Mouse (Mus musculus) heart, postnatal 0 days (tissue): Measurements from ENCODE around the gene Klf16. TPM values are rescaled to one million over a fixed set of nuclear protein-coding genes. Genes with fewer than 3 reads are reported as not detected.

ENCODE experiments used
- ATAC-seq: fragments of 200-750 bp; cut with Nextera tagmentation; 2 replicates; pipeline ENCODE4 v1.8.0; 2017; ENCODE audit warnings: low read depth, moderate number of reproducible peaks, moderate library complexity; ENCODE audit not compliant: insufficient read depth
- DNase-seq: peaks from one replicate; pipeline ENCODE4 v3.0.0-alpha.2; 2016; ENCODE audit warnings: low spot score
- H3K27ac ChIP-seq: fragments of 300-500 bp; sonication (generic); 2 replicates; pipeline ENCODE4 v1.5.1; 2014; ENCODE audit warnings: low read depth, mild to moderate bottlenecking
- H3K27me3 ChIP-seq: fragments of 300-500 bp; sonication (generic); 2 replicates; pipeline ENCODE4 v1.6.1; 2014; ENCODE audit warnings: low read length, mixed read lengths; ENCODE audit not compliant: control insufficient read depth, insufficient read depth
- H3K36me3 ChIP-seq: fragments of 300-500 bp; sonication (generic); replicated peaks from 2 replicates; pipeline ENCODE4 v1.6.1; 2014; ENCODE audit warnings: low read length, mixed read lengths; ENCODE audit not compliant: control insufficient read depth, insufficient read depth
- H3K4me1 ChIP-seq: fragments of 300-500 bp; sonication (generic); 2 replicates; pipeline ENCODE4 v1.6.1; 2014; ENCODE audit warnings: antibody characterized with exemption; ENCODE audit not compliant: control insufficient read depth, insufficient read depth
- H3K4me2 ChIP-seq: fragments of 300-500 bp; sonication (generic); 2 replicates; pipeline ENCODE4 v1.6.1; 2014; ENCODE audit warnings: low read depth, mild to moderate bottlenecking, low read length, moderate library complexity
- H3K4me3 ChIP-seq: fragments of 300-500 bp; sonication (generic); 2 replicates; pipeline ENCODE4 v1.5.1; 2014; ENCODE audit warnings: low read depth, low read length
- H3K9ac ChIP-seq: fragments of 300-500 bp; sonication (generic); replicated peaks from 2 replicates; pipeline ENCODE4 v1.6.1; 2014; ENCODE audit warnings: low read depth, low read length, mixed read lengths
- H3K9me3 ChIP-seq: fragments of 300-500 bp; sonication (generic); replicated peaks from 2 replicates; pipeline ENCODE4 v1.6.1; 2016; ENCODE audit warnings: low read length; ENCODE audit not compliant: control insufficient read depth
- CTCF ChIP-seq: IDR thresholded peaks from 2 replicates; pipeline ENCODE4 v1.5.1; 2016; ENCODE audit warnings: antibody characterized with exemption, control low read depth, low read depth
- EP300 ChIP-seq: IDR thresholded peaks from 2 replicates; pipeline ENCODE4 v1.6.1; 2016; ENCODE audit warnings: antibody characterized with exemption, low read depth
- WGBS: fragments of 180-500 bp; shearing (Covaris S2); extraction: QIAGEN DNeasy Blood & Tissue Kit; methylation state at CpG from one replicate; pipeline ENCODE4 v1.1.7; 2014; 5-methylcytosine and 5-hydroxymethylcytosine counted together
- polyA plus RNA-seq: library from polyadenylated mRNA; unstranded; fragments of >200 nt; fragmentation: Nextera tagmentation; extraction: Ambion mirVana; gene quantifications from 2 replicates; pipeline ENCODE4 v1.2.1, GENCODE M21; 2015
- total RNA-seq: library from RNA; depleted of rRNA; stranded (reverse); fragments of >200 nt; gene quantifications from 2 replicates; pipeline ENCODE4 v1.2.3, GENCODE M21; 2014; ENCODE audit warnings: low replicate concordance

Klf16 gene
- total and polyA plus RNA-seq, 2 experiments from 2014 or later, result 3.5 to 9.3 TPM

DNA sequence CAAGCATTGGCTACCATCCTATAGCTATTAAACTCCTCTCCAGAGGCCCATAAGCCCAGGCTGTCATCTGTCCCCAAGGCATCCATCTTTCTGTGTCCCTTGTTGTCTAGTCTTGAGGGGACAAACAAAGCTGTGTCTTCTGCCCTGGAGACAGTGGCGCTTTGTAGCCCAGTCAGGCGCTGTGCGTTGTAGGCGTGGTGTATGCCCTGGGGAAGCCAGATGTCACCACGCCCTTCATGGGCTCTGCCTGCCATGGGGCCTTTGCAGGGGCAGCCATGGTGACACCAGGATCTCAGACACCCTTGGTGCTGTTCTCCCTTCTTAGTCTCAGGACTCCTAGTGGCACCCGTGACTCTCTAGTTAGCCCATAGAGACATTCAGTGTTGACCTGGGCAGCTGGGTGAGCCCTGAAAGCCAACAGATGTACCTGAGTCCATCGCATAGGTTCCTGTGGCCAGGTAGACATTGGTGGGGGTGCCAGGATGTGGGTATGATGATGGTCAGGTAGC lies 26.9 kb upstream of the Klf16 start:
- peaks cover 10% of the 10 kb centered on the region for H3K4me1 ChIP-seq
- H3K4me2 ChIP-seq, result peak overlapping the region; percentile 81
- no peak overlapping the region for H3K9ac ChIP-seq
- peaks cover 29% of the 10 kb centered on the region for H3K36me3 ChIP-seq
- no peak for TF ChIP-seq EP300
- TF ChIP-seq CTCF, result no peak
- no peaks in the 10 kb centered on the region for H3K9me3 ChIP-seq
- DNase-seq, result no peak
- no peaks in the 10 kb centered on the region for H3K27me3 ChIP-seq
- WGBS, result 82% methylated on average over 7 of the region's 7 CpGs
- no peak overlapping the region for H3K4me3 ChIP-seq
- H3K27ac ChIP-seq, result peak overlapping the region; percentile 83; the same call in 1 of the 2 replicates
- ATAC-seq, result no peak

DNA sequence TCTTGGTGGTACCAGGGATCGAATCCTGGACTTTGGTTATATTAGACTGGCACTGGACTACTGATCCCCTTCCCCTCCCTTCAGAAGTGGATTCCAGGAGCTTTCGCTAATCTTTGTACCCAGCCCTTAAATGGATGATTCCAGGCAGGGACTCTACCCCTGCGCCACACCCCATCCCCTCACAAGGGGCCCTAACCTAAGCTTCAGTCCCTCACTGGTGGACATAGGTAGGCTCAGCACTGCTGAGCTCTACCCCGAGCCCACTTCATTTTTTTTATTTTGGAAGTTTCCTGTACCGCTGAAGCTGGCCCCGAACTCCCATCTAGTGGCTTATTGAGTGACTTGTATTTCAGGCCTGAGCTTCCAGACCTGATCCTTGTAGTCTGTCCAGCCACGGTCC lies 26.2 kb upstream of the Klf16 start:
- H3K9me3 ChIP-seq, result no peaks in the 10 kb centered on the region
- WGBS, result 24% methylated on average over 7 of the region's 7 CpGs
- peaks cover 22% of the 10 kb centered on the region for H3K36me3 ChIP-seq
- H3K27me3 ChIP-seq, result no peaks in the 10 kb centered on the region
- peak overlapping the region; percentile 81 for H3K4me2 ChIP-seq
- no peak for TF ChIP-seq CTCF
- TF ChIP-seq EP300, result no peak
- H3K4me3 ChIP-seq, result peak overlapping the region; percentile 81
- DNase-seq (no peak), ATAC-seq (no peak)
- peak overlapping the region; percentile 83 for H3K27ac ChIP-seq
- peaks cover 10% of the 10 kb centered on the region for H3K4me1 ChIP-seq
- H3K9ac ChIP-seq, result peak overlapping the region; percentile 51

DNA sequence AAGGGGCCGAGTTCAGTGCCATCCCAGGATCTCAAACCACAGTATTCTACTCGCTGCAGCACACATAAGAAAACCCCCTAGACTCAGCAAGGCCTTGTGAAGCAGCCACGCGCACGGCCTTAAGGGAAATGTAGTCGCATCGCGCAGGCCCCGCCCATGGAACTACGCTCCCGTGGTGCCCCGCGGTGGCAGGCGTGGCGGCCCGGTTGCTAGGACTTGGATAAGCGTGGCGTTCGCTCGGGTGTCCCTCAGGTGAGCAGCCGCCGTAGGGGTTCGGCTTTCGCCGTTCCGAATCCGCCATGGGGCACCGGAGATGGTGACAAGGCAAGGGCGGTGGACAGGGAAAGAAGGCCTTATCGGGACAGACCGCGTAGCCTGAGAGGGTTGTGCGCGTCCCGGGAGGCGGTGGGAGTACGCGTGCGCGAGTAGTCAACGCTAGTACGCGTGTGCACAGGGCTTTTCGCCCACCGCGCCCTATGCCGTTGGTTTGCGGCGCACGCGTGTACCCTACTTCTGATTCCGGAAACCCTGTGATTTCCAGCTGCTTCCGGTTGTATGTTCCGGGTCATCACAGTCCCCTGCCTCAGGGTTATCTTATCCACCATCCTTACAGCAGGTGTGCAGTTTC lies 25.7 kb upstream of the Klf16 start, which contains the start of the genes Scamp4 and Adat3:
Scamp4 (plus strand) TSS at position 175 of the 628 bp plus-strand sequence.
Adat3 (plus strand) TSS at position 183 of the 628 bp plus-strand sequence.
- no peak for TF ChIP-seq CTCF
- TF ChIP-seq EP300, result peak; percentile 77
- under 1% methylated on average over 54 of the region's 54 CpGs for WGBS
- Histone ChIP-seq H3K4me1 (peaks cover 10% of the 10 kb centered on the region), H3K4me3 (peak within 1 kb of the TSS; percentile 81), H3K4me2 (peak within 1 kb of the TSS; percentile 81), H3K36me3 (peaks cover 16% of the 10 kb centered on the region), H3K27me3 (no peaks in the 10 kb centered on the region), H3K9me3 (no peaks in the 10 kb centered on the region), H3K27ac (peak within 1 kb of the TSS; percentile 83), H3K9ac (peak within 1 kb of the TSS; percentile 51)
- peak; percentile 93 for DNase-seq
- peak; percentile 96 for ATAC-seq

DNA sequence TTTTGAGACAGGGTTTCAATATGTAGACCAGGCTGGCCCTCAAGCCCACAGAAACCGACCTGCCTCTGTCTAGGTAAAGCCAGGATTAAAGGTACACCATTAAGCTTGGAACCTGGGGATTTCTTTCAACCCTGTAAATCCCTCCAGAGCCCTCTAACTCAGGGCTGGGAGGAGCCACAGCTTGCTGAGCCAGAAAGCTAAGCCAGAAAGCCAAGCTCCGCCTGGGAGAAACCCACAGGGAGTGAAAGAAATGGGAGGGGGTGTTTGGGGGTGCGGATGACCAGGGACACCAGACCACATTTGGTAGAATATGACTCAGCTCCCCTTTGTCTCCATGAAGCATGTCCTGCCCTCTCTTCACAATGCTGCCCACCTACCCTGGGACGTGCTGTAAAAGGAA lies 19.2 kb upstream of the Klf16 start:
- no peak for TF ChIP-seq CTCF
- no peak for TF ChIP-seq EP300
- H3K4me1 ChIP-seq, result no peaks in the 10 kb centered on the region
- H3K4me3 ChIP-seq, result no peak overlapping the region
- H3K4me2 ChIP-seq, result no peak overlapping the region
- ATAC-seq, result no peak
- no peak overlapping the region for H3K9ac ChIP-seq
- H3K9me3 ChIP-seq, result no peaks in the 10 kb centered on the region
- no peaks in the 10 kb centered on the region for H3K36me3 ChIP-seq
- H3K27ac ChIP-seq, result no peak overlapping the region
- WGBS, result 40% methylated on average over 4 of the region's 4 CpGs
- H3K27me3 ChIP-seq, result no peaks in the 10 kb centered on the region
- no peak for DNase-seq

DNA sequence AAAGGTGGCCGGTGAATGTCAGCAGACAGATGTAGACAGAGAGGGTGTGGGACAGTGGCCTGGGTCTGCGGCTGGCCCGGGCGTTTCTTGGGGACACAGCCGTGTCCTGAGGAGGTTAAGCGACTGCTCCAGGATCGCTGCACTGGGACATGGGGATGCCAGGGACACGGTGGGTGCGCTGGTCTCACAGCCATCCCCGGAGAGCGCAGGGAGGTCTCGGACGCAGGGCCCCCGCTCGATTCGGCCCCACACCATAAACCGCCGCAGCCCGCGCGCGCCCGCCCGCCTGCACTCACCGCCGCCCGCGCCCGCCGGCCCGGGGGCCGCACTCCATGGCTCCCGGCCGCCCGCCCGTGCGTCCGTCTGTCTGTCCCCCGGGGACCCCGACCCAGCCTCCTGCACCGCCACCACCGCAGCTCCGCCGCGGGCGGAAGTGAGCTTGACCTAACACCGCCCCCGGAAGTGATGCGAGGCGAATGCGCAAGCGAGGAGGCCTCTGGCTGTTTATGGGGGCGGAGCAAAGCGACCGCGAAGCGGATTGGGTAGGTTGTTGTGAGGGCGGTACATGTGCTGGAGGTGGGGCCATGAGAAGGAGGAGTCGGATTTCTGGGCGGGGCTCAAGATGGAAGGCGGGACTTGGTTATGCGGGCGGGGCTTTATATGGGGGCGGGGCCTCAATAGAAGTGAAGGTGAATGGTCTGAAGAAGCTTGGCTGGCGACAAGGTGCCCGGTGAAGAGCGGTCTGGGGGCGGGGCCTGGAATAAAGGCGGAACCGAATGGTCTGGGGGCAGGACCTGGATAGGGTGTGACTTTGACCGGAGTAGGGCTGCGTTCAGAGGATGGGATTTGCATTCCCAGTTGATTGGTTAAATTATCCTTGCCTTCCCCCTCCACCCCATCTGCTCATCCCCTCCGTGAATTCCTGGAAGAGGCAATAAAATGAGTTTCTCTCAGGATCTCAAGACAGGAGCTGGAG lies 13.0 kb upstream of the Klf16 start, which contains the start of gene Abhd17a:
Abhd17a (minus strand) TSS at position 463 of the 976 bp plus-strand sequence.
- peak within 1 kb of the TSS; percentile 97 for H3K4me2 ChIP-seq
- under 1% methylated on average over 71 of the region's 73 CpGs for WGBS
- DNase-seq (peak; percentile 98), ATAC-seq (peak; percentile 96)
- H3K27ac ChIP-seq, result peak within 1 kb of the TSS; percentile 76
- peak within 1 kb of the TSS; percentile 93 for H3K9ac ChIP-seq
- TF ChIP-seq EP300, result no peak
- TF ChIP-seq CTCF, result no peak
- H3K9me3 ChIP-seq, result no peaks in the 10 kb centered on the region
- H3K4me3 ChIP-seq, result peak within 1 kb of the TSS; percentile 80
- H3K36me3 ChIP-seq, result peaks cover 5% of the 10 kb centered on the region; the same call in 1 of the 2 replicates
- H3K27me3 ChIP-seq, result no peaks in the 10 kb centered on the region
- peaks cover 17% of the 10 kb centered on the region for H3K4me1 ChIP-seq
